Mouse (Mus musculus) forelimb bud, embryonic 11.5 days (tissue): Measurements from ENCODE around the gene Actr1a.

Experiments used
- DNase-seq: peaks from one replicate; pipeline ENCODE4 v3.0.0-alpha.2; 2012; ENCODE audit warnings: low read depth, low spot score

Actr1a gene

GRCm38 (mm10) chr19:46327531-46328064 lies 68.0 kb downstream of the Actr1a start:
- DNase-seq = no peak
